Mouse (Mus musculus) right cerebral cortex, postnatal 4 days (tissue): ENCODE results near the gene Banp.

ENCODE experiments used
- DNase-seq: peaks from one replicate; pipeline ENCODE4 v3.0.0-alpha.2; 2022

Banp gene

DNA sequence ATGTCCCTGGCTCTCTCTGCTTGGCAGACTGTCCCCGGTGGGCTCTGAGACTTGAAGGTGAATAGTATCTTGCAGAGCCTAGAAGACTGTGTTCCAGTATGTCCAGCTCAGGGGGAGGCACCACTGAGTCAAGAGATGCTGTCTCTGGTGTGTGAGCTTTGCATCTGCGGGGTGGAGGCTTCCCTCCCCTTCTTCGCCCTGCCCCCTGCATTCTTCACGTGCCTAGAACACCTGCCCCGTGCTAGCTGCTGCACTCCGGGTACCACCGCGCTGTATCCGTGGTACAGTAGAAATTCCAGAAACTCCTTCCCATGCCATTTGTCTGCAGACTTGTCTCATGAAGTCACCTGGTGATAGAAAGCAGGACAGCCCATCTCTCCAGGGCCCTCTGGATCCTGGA lies 124.4 kb downstream of the Banp start:
- no peak for DNase-seq

- DNase-seq, result no peak
Measured at GRCm38 (mm10) chr8:122074442-122074841, 124.9 kb downstream of the Banp start.

- no peak for DNase-seq
Measured at GRCm38 (mm10) chr8:122074977-122075376, 125.4 kb downstream of the Banp start.

GRCm38 (mm10) chr8:122076183-122076842 lies 126.8 kb downstream of the Banp start:
- DNase-seq, result no peak

DNA sequence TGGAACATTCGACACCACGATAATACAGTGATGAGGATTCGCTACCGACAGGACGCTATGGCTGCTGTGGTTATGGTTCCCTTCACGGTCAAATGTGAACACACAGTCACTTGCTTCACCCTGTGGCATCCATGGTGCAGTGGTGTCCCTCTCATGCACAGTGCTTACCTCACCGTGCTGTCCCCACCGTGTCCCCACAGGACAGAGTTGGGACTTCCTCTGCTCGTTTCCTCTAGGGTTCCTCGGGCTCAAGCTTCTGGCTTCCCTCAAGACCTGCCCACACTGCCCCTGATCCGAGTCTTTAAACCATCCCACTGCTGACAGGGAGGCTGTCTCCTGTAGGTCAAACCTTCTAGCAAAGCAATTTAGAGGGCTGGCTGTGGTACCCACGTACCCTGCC lies 128.8 kb downstream of the Banp start:
- no peak for DNase-seq
